Mouse (Mus musculus) gastrocnemius, postnatal 25 days (tissue): Measurements from ENCODE around the gene Poglut1. TPM values are rescaled to one million over a fixed set of nuclear protein-coding genes. Genes with fewer than 3 reads are reported as not detected.

Source experiments
- DNase-seq: peaks from one replicate; pipeline ENCODE4 v3.0.0; 2022
- total RNA-seq, 2 experiments: library from RNA; stranded (reverse); gene quantifications; 1 replicate in 1 of 2; 2 replicates in 1 of 2; pipeline ENCODE4 v1.2.3; 2021

The Poglut1 gene
- total RNA-seq, 2 experiments from 2014 or later, result 6.2 to 8.1 TPM

- peak; percentile 16 for DNase-seq
Observed at GRCm38 (mm10) chr16:38476312-38477240, 73.5 kb downstream of the Poglut1 start.

- no peak for DNase-seq
Observed at GRCm38 (mm10) chr16:38475681-38476311, 74.3 kb downstream of the Poglut1 start.

Other genes with a start within 250 kb of the Poglut1 start
- not detected for gene Maats1, start 208.1 kb downstream of the Poglut1 start, total RNA-seq
- gene Cox17, start 203.3 kb downstream of the Poglut1 start, total RNA-seq, result 100 to 1,000 TPM; 143 to 154 TPM
- not detected for gene Gm21987, start 203.2 kb downstream of the Poglut1 start, total RNA-seq
- 10 to 100 TPM; 50.3 to 67.8 TPM for gene Popdc2, start 188.0 kb downstream of the Poglut1 start, total RNA-seq
- 1 to 10 TPM; 3.0 to 3.6 TPM for gene Pla1a, start 117.1 kb downstream of the Poglut1 start, total RNA-seq
- 10 to 100 TPM; 16.9 to 19.6 TPM for gene Adprh, start 97.6 kb downstream of the Poglut1 start, total RNA-seq
- under 1 TPM; 0.15 to 0.38 TPM for gene Cd80, start 94.7 kb downstream of the Poglut1 start, total RNA-seq
- gene Timmdc1, start 27.6 kb downstream of the Poglut1 start, total RNA-seq, result 10 to 100 TPM; 48.4 to 52.2 TPM
- 10 to 100 TPM; 17.1 to 18.8 TPM for gene Tmem39a, start 8.4 kb upstream of the Poglut1 start, total RNA-seq
- gene Arhgap31, start 163.0 kb upstream of the Poglut1 start, total RNA-seq, result 10 to 100 TPM; 11.9 to 14.7 TPM
- 1 to 10 TPM; 4.0 to 4.4 TPM for gene B4galt4, start 192.0 kb upstream of the Poglut1 start, total RNA-seq